Mouse (Mus musculus) cerebellum, adult 2 months (tissue): ENCODE results near the gene Apof. TPM values are rescaled to one million over a fixed set of nuclear protein-coding genes. Genes with fewer than 3 reads are reported as not detected.
A peak's percentile ranks its signal among the peaks of the same experiment; 100 is the strongest.

Experiments
- DNase-seq, 2 experiments: peaks; one replicate each; pipeline ENCODE4 v3.0.0; 2021
- H3K27ac ChIP-seq: fragments of 200-500 bp; 2 replicates; pipeline ENCODE4 v1.5.1; 2012; ENCODE audit warnings: low read length, control low read depth, inconsistent platforms; ENCODE audit not compliant: insufficient read depth
- H3K27me3 ChIP-seq: fragments of 200-500 bp; 2 replicates; pipeline ENCODE4 v1.6.1; 2012; ENCODE audit warnings: inconsistent platforms, mild to moderate bottlenecking, low read length, moderate library complexity; ENCODE audit not compliant: control insufficient read depth, insufficient read depth
- H3K4me1 ChIP-seq: fragments of 200-500 bp; 2 replicates; pipeline ENCODE4 v1.6.1; 2011; ENCODE audit warnings: low read length; ENCODE audit not compliant: control insufficient read depth, insufficient read depth
- H3K4me3 ChIP-seq: fragments of 200-500 bp; replicated peaks from 2 replicates; pipeline ENCODE3; 2011; ENCODE audit warnings: mild to moderate bottlenecking, low read depth, low read length, control low read depth; ENCODE audit not compliant: insufficient read depth
- CTCF ChIP-seq: fragments of 200-500 bp; IDR thresholded peaks from 2 replicates; pipeline ENCODE4 v1.5.1; 2011; ENCODE audit warnings: low read depth, mild to moderate bottlenecking, control low read depth, low read length, moderate library complexity, borderline replicate concordance; ENCODE audit not compliant: insufficient read depth
- POLR2A ChIP-seq: fragments of 200-500 bp; IDR thresholded peaks from 2 replicates; pipeline ENCODE4 v1.6.1; 2011; ENCODE audit warnings: low read length, control low read depth, borderline replicate concordance; ENCODE audit not compliant: insufficient read depth
- WGBS: fragments of 180-500 bp; shearing (Covaris S2); methylation state at CpG from one replicate; pipeline ENCODE4 v1.1.7; 2018; 5-methylcytosine and 5-hydroxymethylcytosine counted together
- polyA plus RNA-seq: library from polyadenylated mRNA; depleted of rRNA; stranded (reverse); fragments of >200 nt; gene quantifications from 2 replicates; pipeline ENCODE4 v1.2.3, GENCODE M21; 2012

Gene Apof
- polyA plus RNA-seq, 1 experiment, result not detected

- Histone ChIP-seq H3K4me1 (peaks cover 11% of the 10 kb centered on the region), H3K27ac (peak overlapping the region; percentile 52), H3K27me3 (no peaks in the 10 kb centered on the region), H3K4me3 (no peak overlapping the region)
- WGBS, result 30% methylated on average over 11 of the region's 11 CpGs
- DNase-seq, result peak; percentile 72 to 75
- TF ChIP-seq POLR2A (no peak), CTCF (no peak)
Measured at GRCm38 (mm10) chr10:128297622-128298021, 29.2 kb downstream of the Apof start.

DNA sequence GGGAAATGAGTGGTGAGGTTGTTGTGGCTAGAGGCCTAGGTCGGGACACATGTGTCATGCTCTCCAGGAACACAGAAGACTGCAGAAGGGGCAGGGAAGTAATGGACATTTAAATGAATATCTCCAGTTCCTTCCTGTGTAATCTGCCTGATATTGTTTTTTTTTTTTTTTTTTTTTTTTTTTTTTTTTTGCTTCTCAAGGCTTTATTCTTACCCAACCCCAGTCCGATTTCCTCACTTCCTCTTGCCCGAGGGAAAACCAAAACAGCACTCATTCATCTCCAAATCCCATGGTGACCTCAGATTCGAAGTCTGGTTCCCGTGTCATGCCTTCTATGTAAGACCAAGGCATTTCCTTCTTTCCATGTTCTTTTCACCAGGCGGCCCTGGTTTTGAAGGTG, 29.8 kb downstream of the Apof start:
- no peak for DNase-seq
- WGBS, result 86% methylated on average over 6 of the region's 6 CpGs
- TF ChIP-seq CTCF, result no peak
- TF ChIP-seq POLR2A, result no peak
- Histone ChIP-seq H3K4me3 (no peak overlapping the region), H3K27ac (peak overlapping the region; percentile 52; the same call in 1 of the 2 replicates), H3K27me3 (no peaks in the 10 kb centered on the region), H3K4me1 (peaks cover 11% of the 10 kb centered on the region)

- WGBS, result 80% methylated on average over 11 of the region's 11 CpGs
- no peak for DNase-seq
- no peaks in the 10 kb centered on the region for H3K27me3 ChIP-seq
- peaks cover 11% of the 10 kb centered on the region for H3K4me1 ChIP-seq
- peak within 1 kb of the TSS; percentile 52 for H3K27ac ChIP-seq
- H3K4me3 ChIP-seq, result no peak within 1 kb of the TSS
- no peak for TF ChIP-seq POLR2A
- TF ChIP-seq CTCF, result no peak
Measured at GRCm38 (mm10) chr10:128298702-128299171, 30.3 kb downstream of the Apof start, which contains the start of gene Il23a. Gene Il23a (minus strand): TSS chr10:128298752.

GRCm38 (mm10) chr10:128302357-128302756, 33.9 kb downstream of the Apof start:
- H3K4me1 ChIP-seq, result peaks cover 18% of the 10 kb centered on the region
- H3K27me3 ChIP-seq, result no peaks in the 10 kb centered on the region
- peak overlapping the region; percentile 92 for H3K4me3 ChIP-seq
- peak overlapping the region; percentile 92; the same call in 1 of the 2 replicates for H3K27ac ChIP-seq
- WGBS, result 23% methylated on average over 3 of the region's 3 CpGs
- no peak for TF ChIP-seq CTCF
- TF ChIP-seq POLR2A, result no peak
- peak in 1 of 2 experiments; percentile 29 for DNase-seq

GRCm38 (mm10) chr10:128302785-128303125, 34.3 kb downstream of the Apof start:
- peak overlapping the region; percentile 92 for H3K27ac ChIP-seq
- peak overlapping the region; percentile 92 for H3K4me3 ChIP-seq
- under 1% methylated on average over 9 of the region's 9 CpGs for WGBS
- TF ChIP-seq CTCF (no peak), POLR2A (no peak)
- no peaks in the 10 kb centered on the region for H3K27me3 ChIP-seq
- no peak for DNase-seq
- H3K4me1 ChIP-seq, result peaks cover 14% of the 10 kb centered on the region

DNA sequence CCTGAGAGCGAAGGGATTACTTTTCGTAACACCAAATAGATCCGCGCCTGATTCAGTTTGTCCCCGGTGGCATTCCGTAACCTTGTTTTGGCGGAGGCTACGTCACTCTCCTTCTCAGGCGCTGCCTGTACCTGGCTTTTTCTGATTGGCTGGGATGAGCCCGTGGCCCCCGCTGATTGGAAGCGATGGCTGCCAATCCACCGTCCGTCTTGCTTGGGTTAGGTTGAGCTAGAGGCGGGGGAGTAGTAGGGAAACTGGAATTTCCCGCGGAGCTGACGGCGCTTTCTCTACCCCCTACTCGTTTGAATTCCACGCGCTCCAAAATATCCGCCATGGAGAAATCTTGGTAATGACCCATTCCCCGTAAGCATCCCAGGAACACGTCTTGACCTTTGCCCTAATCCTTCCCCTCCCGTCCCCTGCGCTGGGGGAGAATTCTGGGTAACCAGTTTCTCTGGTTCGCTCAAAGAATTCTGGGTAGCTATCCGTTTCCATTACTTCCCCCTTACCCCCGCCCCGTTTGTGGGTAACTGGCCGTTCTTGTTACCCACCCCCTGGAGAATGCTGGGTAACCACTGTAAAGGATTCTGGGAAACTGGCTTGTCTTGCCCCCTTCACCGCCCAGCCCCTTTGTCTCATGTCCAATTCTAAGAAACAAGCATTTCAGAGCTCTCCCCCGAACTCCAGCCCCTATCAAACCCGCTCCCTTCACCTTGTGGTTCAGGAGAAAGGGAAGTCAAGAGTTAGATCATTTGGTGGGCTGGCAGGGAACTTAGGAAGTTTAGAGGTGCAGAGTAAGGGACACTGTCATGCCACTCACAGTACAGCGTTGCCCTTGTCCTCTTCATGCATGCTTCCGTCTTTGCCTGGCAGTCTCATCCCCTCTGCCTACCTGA, 34.9 kb downstream of the Apof start, which contains the start of gene Pan2:
Gene Pan2, plus strand, starts transcription at position 210 of the 896 bp plus-strand sequence.
- peak; percentile 100 for DNase-seq
- under 1% methylated on average over 37 of the region's 37 CpGs for WGBS

DNA sequence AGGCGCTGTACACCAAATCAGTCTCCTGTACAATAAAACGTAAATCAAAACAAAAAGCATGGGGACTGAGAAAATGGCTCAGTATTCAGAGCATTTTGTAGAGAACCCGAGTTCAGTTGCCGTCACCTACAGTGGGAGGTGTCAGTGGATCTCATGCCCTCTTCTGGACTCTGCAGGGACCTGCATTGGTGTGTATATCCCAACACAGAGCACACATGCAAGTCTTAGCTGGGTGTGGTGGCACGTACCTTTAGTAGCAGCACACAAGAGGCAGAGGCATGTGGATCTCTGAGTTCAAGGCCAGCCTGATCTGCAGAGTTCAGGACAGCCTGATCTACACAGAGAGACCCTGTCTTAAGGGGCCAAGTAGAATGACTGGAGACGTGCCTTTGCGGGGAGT, 41.2 kb downstream of the Apof start:
- no peak overlapping the region for H3K27ac ChIP-seq

More for the DNA sequence above, 34.9 kb downstream of the Apof start, which contains the start of gene Pan2:
- TF ChIP-seq POLR2A (peak; percentile 66; the same call in 1 of the 2 replicates), CTCF (no peak)
- H3K27ac ChIP-seq, result peak within 1 kb of the TSS; percentile 99
- peaks cover 9% of the 10 kb centered on the region; the same call in 1 of the 2 replicates for H3K4me1 ChIP-seq
- peak within 1 kb of the TSS; percentile 92 for H3K4me3 ChIP-seq
- no peaks in the 10 kb centered on the region for H3K27me3 ChIP-seq

More for the DNA sequence above, 41.2 kb downstream of the Apof start:
- no peaks in the 10 kb centered on the region for H3K27me3 ChIP-seq
- H3K4me1 ChIP-seq, result peaks cover 7% of the 10 kb centered on the region
- no peak for DNase-seq
- H3K4me3 ChIP-seq, result no peak overlapping the region
- TF ChIP-seq CTCF (no peak), POLR2A (no peak)
- WGBS, result 86% methylated on average over 7 of the region's 7 CpGs
